Mouse (Mus musculus): ENCODE results near the gene Ctdspl. TPM values are rescaled to one million over a fixed set of nuclear protein-coding genes. Genes with fewer than 3 reads are reported as not detected.
A peak's percentile ranks its signal among the peaks of the same experiment; 100 is the strongest.

Ctdspl gene
- polyA plus RNA-seq, 1 experiment from 2014 or later: 4.2 TPM

GRCm38 (mm10) chr9:118984650-118985432, 58.6 kb downstream of the Ctdspl start:
- no peak for DNase-seq (ENCODE audit: low spot score)

GRCm38 (mm10) chr9:118986286-118986685, 60.0 kb downstream of the Ctdspl start:
- DNase-seq (ENCODE audit: low spot score): no peak

- no peak for DNase-seq (ENCODE audit: low spot score)
These were observed 62.7 kb downstream of the Ctdspl start for GRCm38 (mm10) chr9:118988787-118989580.

GRCm38 (mm10) chr9:118990490-118990889, 64.2 kb downstream of the Ctdspl start:
- DNase-seq (ENCODE audit: low spot score): no peak

- peak; percentile 54 for DNase-seq (ENCODE audit: low spot score)
These were observed 65.7 kb downstream of the Ctdspl start for GRCm38 (mm10) chr9:118991750-118992585.

- no peak for DNase-seq (ENCODE audit: low spot score)
These were observed 66.3 kb downstream of the Ctdspl start for GRCm38 (mm10) chr9:118992586-118992955.

- no peak for DNase-seq (ENCODE audit: low spot score)
These were observed 68.4 kb downstream of the Ctdspl start for GRCm38 (mm10) chr9:118994524-118995227.

- no peak for DNase-seq (ENCODE audit: low spot score)
These were observed 69.3 kb downstream of the Ctdspl start for GRCm38 (mm10) chr9:118995539-118995938.

GRCm38 (mm10) chr9:118997241-118997640, 71.0 kb downstream of the Ctdspl start:
- DNase-seq (ENCODE audit: low spot score): peak; percentile 64

- DNase-seq (ENCODE audit: low spot score): no peak
These were observed 73.9 kb downstream of the Ctdspl start for GRCm38 (mm10) chr9:119000196-119000595.

- no peak for DNase-seq (ENCODE audit: low spot score)
These were observed 76.0 kb downstream of the Ctdspl start for GRCm38 (mm10) chr9:119002267-119002666.

GRCm38 (mm10) chr9:119003990-119004702, 77.9 kb downstream of the Ctdspl start:
- no peak for DNase-seq (ENCODE audit: low spot score)

GRCm38 (mm10) chr9:119004703-119005076, 78.4 kb downstream of the Ctdspl start:
- no peak for DNase-seq (ENCODE audit: low spot score)

- no peak for DNase-seq (ENCODE audit: low spot score)
These were observed 79.2 kb downstream of the Ctdspl start for GRCm38 (mm10) chr9:119005303-119006029.

- DNase-seq (ENCODE audit: low spot score): no peak
These were observed 81.0 kb downstream of the Ctdspl start for GRCm38 (mm10) chr9:119007266-119007665.

GRCm38 (mm10) chr9:119008871-119009270, 82.6 kb downstream of the Ctdspl start:
- DNase-seq (ENCODE audit: low spot score): no peak

GRCm38 (mm10) chr9:119010156-119010710, 84.0 kb downstream of the Ctdspl start:
- no peak for DNase-seq (ENCODE audit: low spot score)

GRCm38 (mm10) chr9:119016785-119017507, 90.7 kb downstream of the Ctdspl start:
- no peak for DNase-seq (ENCODE audit: low spot score)

- no peak for DNase-seq (ENCODE audit: low spot score)
These were observed 95.5 kb downstream of the Ctdspl start for GRCm38 (mm10) chr9:119021731-119022130.
